Mouse (Mus musculus) neural tube, embryonic 15.5 days (tissue): ENCODE data around the gene Ankrd35. TPM values are rescaled to one million over a fixed set of nuclear protein-coding genes. Genes with fewer than 3 reads are reported as not detected.
"Not testable (repeated sequence)": the region's sequence is repeated elsewhere in the genome, so short reads cannot be mapped to it uniquely, and the experiment has no call there.

ENCODE experiments used
- ATAC-seq: fragments of 200-750 bp; cut with Nextera tagmentation; 2 replicates; pipeline ENCODE4 v1.8.0; 2017; ENCODE audit warnings: mild to moderate bottlenecking, moderate TSS enrichment, moderate library complexity; ENCODE audit not compliant: low FRiP score
- H3K27ac ChIP-seq: fragments of 300-500 bp; sonication (generic); replicated peaks from 2 replicates; pipeline ENCODE4 v1.5.1; 2015; ENCODE audit warnings: mild to moderate bottlenecking, inconsistent platforms
- H3K27me3 ChIP-seq: fragments of 300-500 bp; sonication (generic); replicated peaks from 2 replicates; pipeline ENCODE4 v1.6.1; 2015; ENCODE audit warnings: inconsistent platforms
- H3K36me3 ChIP-seq: fragments of 300-500 bp; sonication (generic); 2 replicates; pipeline ENCODE4 v1.6.1; 2015; ENCODE audit warnings: inconsistent platforms
- H3K4me1 ChIP-seq: fragments of 300-500 bp; sonication (generic); 2 replicates; pipeline ENCODE4 v1.6.1; 2015; ENCODE audit warnings: inconsistent platforms
- H3K4me2 ChIP-seq: fragments of 300-500 bp; sonication (generic); 2 replicates; pipeline ENCODE4 v1.6.1; 2015; ENCODE audit warnings: inconsistent platforms, mild to moderate bottlenecking, moderate library complexity
- H3K4me3 ChIP-seq: fragments of 300-500 bp; sonication (generic); replicated peaks from 2 replicates; pipeline ENCODE4 v1.5.1; 2015; ENCODE audit warnings: mild to moderate bottlenecking, inconsistent platforms
- H3K9ac ChIP-seq: fragments of 300-500 bp; sonication (generic); replicated peaks from 2 replicates; pipeline ENCODE4 v1.6.1; 2015; ENCODE audit warnings: mild to moderate bottlenecking, inconsistent platforms
- H3K9me3 ChIP-seq: fragments of 300-500 bp; sonication (generic); replicated peaks from 2 replicates; pipeline ENCODE4 v1.6.1; 2016; ENCODE audit warnings: inconsistent platforms
- WGBS: fragments of 180-500 bp; shearing (Covaris S2); methylation state at CpG from one replicate; pipeline ENCODE4 v1.1.7; 2015; ENCODE audit warnings: mixed read lengths; 5-methylcytosine and 5-hydroxymethylcytosine counted together
- polyA plus RNA-seq: library from polyadenylated mRNA; unstranded; fragments of >200 nt; fragmentation: Nextera tagmentation; extraction: Ambion mirVana; gene quantifications from 2 replicates; pipeline ENCODE4 v1.2.1, GENCODE M21; 2015

Ankrd35 gene
- polyA plus RNA-seq, 1 experiment from 2014 or later: 2.3 TPM

- no peak overlapping the region for H3K27ac ChIP-seq
- no peak overlapping the region for H3K4me3 ChIP-seq
- no peaks in the 10 kb centered on the region for H3K27me3 ChIP-seq
- 88% methylated on average over 3 of the region's 3 CpGs for WGBS
- H3K4me1 ChIP-seq: no peaks in the 10 kb centered on the region
- H3K9ac ChIP-seq: no peak overlapping the region
- no peak for ATAC-seq
- H3K36me3 ChIP-seq: peaks cover 30% of the 10 kb centered on the region
- H3K9me3 ChIP-seq: no peaks in the 10 kb centered on the region
- no peak overlapping the region for H3K4me2 ChIP-seq
Measured at GRCm38 (mm10) chr3:96647365-96647764, 22.6 kb upstream of the Ankrd35 start.

GRCm38 (mm10) chr3:96660901-96661300, 9.0 kb upstream of the Ankrd35 start:
- Histone ChIP-seq H3K27ac (no peak overlapping the region), H3K4me3 (no peak overlapping the region), H3K36me3 (peaks cover 14% of the 10 kb centered on the region), H3K4me2 (no peak overlapping the region), H3K27me3 (no peaks in the 10 kb centered on the region), H3K4me1 (peaks cover 14% of the 10 kb centered on the region), H3K9ac (no peak overlapping the region), H3K9me3 (no peaks in the 10 kb centered on the region)
- ATAC-seq: no peak
- 84% methylated on average over 2 of the region's 2 CpGs for WGBS

GRCm38 (mm10) chr3:96662731-96663316, 7.1 kb upstream of the Ankrd35 start:
- Histone ChIP-seq H3K4me1 (peaks cover 14% of the 10 kb centered on the region), H3K4me3 (peak overlapping the region; percentile 29), H3K36me3 (0 out of 2 replicates have a peak, but pooled peaks cover 4% of the 10 kb centered on the region), H3K27me3 (no peaks in the 10 kb centered on the region), H3K9ac (no peak overlapping the region), H3K9me3 (no peaks in the 10 kb centered on the region), H3K4me2 (peak overlapping the region; percentile 64), H3K27ac (peak overlapping the region; percentile 72)
- peak; percentile 38; the same call in 1 of the 2 replicates for ATAC-seq
- 45% methylated on average over 8 of the region's 8 CpGs for WGBS

DNA sequence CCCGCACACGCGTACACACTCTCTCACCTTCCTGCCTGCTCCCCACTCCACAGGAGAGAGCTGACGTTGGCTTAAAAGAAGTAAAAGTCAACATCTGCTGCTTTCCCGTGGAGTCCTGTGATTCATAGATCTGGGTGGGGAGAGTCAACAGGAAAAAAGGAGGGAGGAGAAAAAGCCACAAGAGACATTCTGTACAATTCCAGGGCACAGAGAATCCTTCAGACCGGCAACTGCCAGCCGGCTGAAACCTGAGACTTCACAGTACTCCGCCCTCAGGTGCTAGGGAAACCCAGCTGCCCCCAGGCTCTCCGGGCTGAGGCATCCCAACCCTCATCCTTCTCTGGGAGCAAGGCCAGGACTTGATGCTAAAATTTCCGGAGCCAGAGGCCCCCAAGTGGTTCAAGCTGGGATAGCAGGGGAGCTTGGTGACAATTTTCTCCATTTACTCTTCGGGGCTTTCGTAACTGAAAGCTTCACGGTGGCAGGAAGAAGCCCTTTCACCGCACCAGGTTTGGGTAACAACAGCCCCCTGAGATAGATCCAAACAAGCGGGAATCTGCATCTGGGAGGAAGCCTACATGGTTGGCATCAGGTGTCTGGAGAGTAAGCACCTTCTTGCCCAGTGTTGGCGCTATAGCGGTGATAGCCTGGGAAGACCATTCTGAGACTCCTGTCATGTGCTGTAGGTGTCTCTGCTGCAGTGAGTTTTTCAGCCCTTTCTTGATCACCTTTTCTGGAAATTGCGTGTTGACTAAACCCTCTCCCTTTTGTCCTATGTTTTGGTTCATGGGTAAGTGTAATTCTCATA, 6.3 kb upstream of the Ankrd35 start:
- peak; percentile 87 for ATAC-seq

GRCm38 (mm10) chr3:96665732-96666363, 4.1 kb upstream of the Ankrd35 start:
- not testable (repeated sequence) for ATAC-seq
- WGBS: 90% methylated on average over 7 of the region's 7 CpGs

More for the DNA sequence above, 6.3 kb upstream of the Ankrd35 start:
- 0 out of 2 replicates have a peak, but pooled peaks cover 4% of the 10 kb centered on the region for H3K36me3 ChIP-seq
- H3K27me3 ChIP-seq: no peaks in the 10 kb centered on the region
- H3K4me2 ChIP-seq: peak overlapping the region; percentile 64
- H3K4me1 ChIP-seq: peaks cover 14% of the 10 kb centered on the region
- peak overlapping the region; percentile 72 for H3K27ac ChIP-seq
- H3K9me3 ChIP-seq: no peaks in the 10 kb centered on the region
- WGBS: 6% methylated on average over 17 of the region's 18 CpGs
- H3K4me3 ChIP-seq: peak overlapping the region; percentile 29
- peak overlapping the region; percentile 34 for H3K9ac ChIP-seq

DNA sequence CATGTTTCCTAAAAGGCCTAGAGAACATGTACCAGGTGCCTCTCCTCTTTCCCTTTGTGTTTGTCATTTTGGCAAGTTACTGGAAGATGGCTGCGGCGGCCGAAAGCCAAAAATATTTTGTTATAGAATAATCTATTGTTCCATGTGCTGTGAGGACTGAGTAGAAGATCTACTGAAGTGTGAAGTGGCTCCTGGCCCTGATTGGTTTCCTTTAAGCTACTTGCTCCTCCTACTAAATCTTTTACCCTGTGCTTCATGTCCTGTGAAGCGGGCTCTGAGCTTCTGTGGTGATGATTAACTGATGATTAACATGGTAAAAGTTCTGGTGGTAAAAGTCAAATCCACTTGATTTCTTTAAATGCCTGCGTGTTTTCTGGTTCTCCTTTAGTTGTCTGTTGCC, 3.0 kb upstream of the Ankrd35 start:
- Histone ChIP-seq H3K4me1 (peaks cover 20% of the 10 kb centered on the region), H3K27me3 (peaks cover 9% of the 10 kb centered on the region; the same call in 1 of the 2 replicates), H3K9ac (no peak overlapping the region), H3K36me3 (no peaks in the 10 kb centered on the region), H3K4me2 (no peak overlapping the region), H3K4me3 (no peak overlapping the region), H3K27ac (no peak overlapping the region), H3K9me3 (no peaks in the 10 kb centered on the region)
- ATAC-seq: no peak
- WGBS: 92% methylated on average over 5 of the region's 5 CpGs

More at GRCm38 (mm10) chr3:96665732-96666363, 4.1 kb upstream of the Ankrd35 start:
- H3K9me3 ChIP-seq, H3K9ac ChIP-seq, H3K4me3 ChIP-seq, H3K4me2 ChIP-seq, H3K36me3 ChIP-seq, H3K27me3 ChIP-seq, H3K27ac ChIP-seq: not testable (repeated sequence)
- H3K4me1 ChIP-seq: peaks cover 20% of the 10 kb centered on the region

- no peak overlapping the region for H3K27ac ChIP-seq
- no peak for ATAC-seq
- 33% methylated on average over 1 of the region's 1 CpGs for WGBS
Measured at GRCm38 (mm10) chr3:96667316-96667715, 2.6 kb upstream of the Ankrd35 start.

GRCm38 (mm10) chr3:96668424-96669067, 1.4 kb upstream of the Ankrd35 start:
- Histone ChIP-seq H3K27ac (no peak overlapping the region), H3K27me3 (peaks cover 9% of the 10 kb centered on the region; the same call in 1 of the 2 replicates), H3K4me1 (peaks cover 11% of the 10 kb centered on the region), H3K4me2 (no peak overlapping the region), H3K9ac (no peak overlapping the region), H3K9me3 (no peaks in the 10 kb centered on the region), H3K4me3 (no peak overlapping the region), H3K36me3 (no peaks in the 10 kb centered on the region)
- no peak for ATAC-seq
- WGBS: 94% methylated on average over 5 of the region's 5 CpGs

More at GRCm38 (mm10) chr3:96667316-96667715, 2.6 kb upstream of the Ankrd35 start:
- Histone ChIP-seq H3K36me3 (no peaks in the 10 kb centered on the region), H3K9me3 (no peaks in the 10 kb centered on the region), H3K9ac (no peak overlapping the region), H3K4me3 (no peak overlapping the region), H3K27me3 (peaks cover 9% of the 10 kb centered on the region; the same call in 1 of the 2 replicates), H3K4me2 (no peak overlapping the region), H3K4me1 (peaks cover 20% of the 10 kb centered on the region)

DNA sequence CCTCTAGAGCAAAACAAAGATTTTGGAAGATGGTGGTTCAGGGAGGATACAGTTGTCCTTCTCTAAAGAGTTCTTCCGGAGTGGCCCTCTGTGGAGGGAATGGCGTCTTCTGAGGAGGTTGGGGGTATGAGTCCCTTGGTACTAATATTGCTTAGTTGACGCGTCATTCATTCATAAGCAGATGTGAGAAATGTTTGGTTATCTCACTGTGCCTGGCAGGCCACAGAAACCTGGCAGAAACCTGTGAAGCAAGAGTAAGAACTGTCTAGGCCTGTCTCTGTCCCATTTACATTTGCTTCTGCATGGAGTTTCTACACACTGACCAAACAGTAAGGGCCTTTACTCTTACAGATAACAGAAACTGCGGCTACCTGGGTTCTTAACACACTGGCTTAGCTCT, 1.6 kb downstream of the Ankrd35 start:
- no peak for ATAC-seq
- peaks cover 9% of the 10 kb centered on the region; the same call in 1 of the 2 replicates for H3K27me3 ChIP-seq
- WGBS: 91% methylated on average over 5 of the region's 5 CpGs

GRCm38 (mm10) chr3:96673514-96673913, 3.6 kb downstream of the Ankrd35 start:
- peaks cover 9% of the 10 kb centered on the region; the same call in 1 of the 2 replicates for H3K27me3 ChIP-seq
- H3K4me3 ChIP-seq: no peak overlapping the region
- 54% methylated on average over 4 of the region's 4 CpGs for WGBS
- no peaks in the 10 kb centered on the region for H3K9me3 ChIP-seq
- no peak overlapping the region for H3K9ac ChIP-seq
- no peak overlapping the region for H3K4me2 ChIP-seq
- H3K27ac ChIP-seq: no peak overlapping the region
- no peaks in the 10 kb centered on the region for H3K36me3 ChIP-seq
- ATAC-seq: no peak
- H3K4me1 ChIP-seq: peaks cover 6% of the 10 kb centered on the region

More for the DNA sequence above, 1.6 kb downstream of the Ankrd35 start:
- Histone ChIP-seq H3K9me3 (no peaks in the 10 kb centered on the region), H3K27ac (no peak overlapping the region), H3K4me3 (no peak overlapping the region), H3K4me2 (no peak overlapping the region), H3K4me1 (peaks cover 6% of the 10 kb centered on the region), H3K36me3 (no peaks in the 10 kb centered on the region), H3K9ac (no peak overlapping the region)

- Histone ChIP-seq H3K4me1 (peaks cover 6% of the 10 kb centered on the region), H3K4me2 (no peak overlapping the region), H3K9ac (no peak overlapping the region), H3K27me3 (peaks cover 9% of the 10 kb centered on the region; the same call in 1 of the 2 replicates), H3K9me3 (no peaks in the 10 kb centered on the region), H3K36me3 (no peaks in the 10 kb centered on the region), H3K27ac (no peak overlapping the region), H3K4me3 (no peak overlapping the region)
- no peak for ATAC-seq
- 63% methylated on average over 8 of the region's 8 CpGs for WGBS
Measured at GRCm38 (mm10) chr3:96674442-96674841, 4.5 kb downstream of the Ankrd35 start.
